Mouse (Mus musculus): ENCODE results near the gene Barhl1. TPM values are rescaled to one million over a fixed set of nuclear protein-coding genes. Genes with fewer than 3 reads are reported as not detected.

Barhl1 gene
- polyA plus RNA-seq, 1 experiment from 2014 or later, result 1.4 TPM

DNA sequence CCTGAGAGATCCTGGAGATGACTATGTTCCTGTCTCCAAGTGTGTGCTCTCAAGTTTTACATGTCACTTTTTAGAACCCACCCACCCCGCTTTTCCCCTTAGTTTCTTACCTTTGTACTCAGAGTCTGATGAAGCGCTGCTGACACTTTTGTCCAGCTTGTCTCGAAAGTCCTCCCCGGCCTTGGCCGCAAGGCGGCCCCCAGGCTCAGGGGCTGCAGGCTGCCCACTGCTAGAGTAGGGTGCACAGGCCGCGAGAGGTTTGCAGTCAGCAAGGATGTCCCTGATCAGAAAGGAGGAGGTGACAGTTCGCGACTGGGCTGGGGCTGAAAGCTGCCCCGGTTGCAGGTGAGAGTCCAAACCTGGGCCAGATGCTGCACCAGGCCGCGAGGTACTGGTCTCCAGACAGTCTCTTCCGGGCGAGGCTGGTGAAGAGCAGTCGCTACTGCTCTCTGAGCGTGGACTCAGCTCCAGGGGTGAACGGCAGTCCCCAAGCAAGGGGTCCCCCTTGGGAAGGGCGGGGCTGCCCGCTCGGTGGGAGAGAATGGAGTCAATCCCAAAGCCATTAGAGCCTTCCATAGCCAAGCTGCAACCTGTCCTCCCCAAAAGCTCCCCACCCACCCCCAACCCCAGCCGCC is 1.2 kb downstream of the Barhl1 start:
- Histone ChIP-seq H3K9ac (ENCODE audit: low read length) (no peak overlapping the region), H3K4me3 (ENCODE audit: low read depth, low read length) (no peak overlapping the region), H3K4me1 (ENCODE audit: control insufficient read depth, insufficient read depth, low read length) (no peaks in the 10 kb centered on the region; the same call in 1 of the 2 replicates), H3K27me3 (replicated peaks; ENCODE audit: control insufficient read depth, insufficient read depth, low read length) (peaks cover 97% of the 10 kb centered on the region), H3K4me2 (ENCODE audit: low read length) (no peak overlapping the region), H3K9me3 (replicated peaks; ENCODE audit: control insufficient read depth, low read length) (no peaks in the 10 kb centered on the region), H3K36me3 (ENCODE audit: control insufficient read depth, insufficient read depth, low read length) (no peaks in the 10 kb centered on the region), H3K27ac (ENCODE audit: low read depth, low read length) (no peak overlapping the region)
- 3% methylated on average over 22 of the region's 22 CpGs for WGBS
- ATAC-seq (no peak), DNase-seq (ENCODE audit: low spot score) (no peak)

DNA sequence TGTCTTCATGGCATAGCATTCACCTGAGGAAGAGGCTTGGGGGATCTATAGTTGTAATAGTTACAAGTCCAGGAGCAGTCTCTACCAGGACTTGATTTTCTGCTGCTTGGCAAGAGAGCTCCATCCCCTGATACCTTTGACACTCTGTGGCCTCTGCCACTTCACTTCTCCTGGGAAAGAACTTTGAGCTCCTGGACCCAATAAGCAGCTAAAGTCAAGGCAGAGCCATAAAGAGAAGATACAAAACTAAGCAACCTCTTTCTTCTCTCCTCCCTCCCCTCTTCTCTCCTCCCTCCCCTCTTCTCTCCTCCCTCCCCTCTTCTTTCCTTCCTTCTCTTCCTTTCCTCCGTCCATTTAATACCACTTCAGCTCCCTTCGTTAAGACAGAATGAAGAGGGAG is 2.3 kb downstream of the Barhl1 start:
- H3K27ac ChIP-seq (ENCODE audit: low read depth, low read length), result no peak overlapping the region
- H3K36me3 ChIP-seq (ENCODE audit: control insufficient read depth, insufficient read depth, low read length), result no peaks in the 10 kb centered on the region
- DNase-seq (ENCODE audit: low spot score) (no peak), ATAC-seq (no peak)
- 0% methylated on average over 2 of the region's 2 CpGs for WGBS
- no peaks in the 10 kb centered on the region for H3K9me3 ChIP-seq (replicated peaks; ENCODE audit: control insufficient read depth, low read length)
- no peak overlapping the region for H3K4me3 ChIP-seq (ENCODE audit: low read depth, low read length)
- no peak overlapping the region for H3K4me2 ChIP-seq (ENCODE audit: low read length)
- H3K27me3 ChIP-seq (replicated peaks; ENCODE audit: control insufficient read depth, insufficient read depth, low read length), result peaks cover 98% of the 10 kb centered on the region
- H3K4me1 ChIP-seq (ENCODE audit: control insufficient read depth, insufficient read depth, low read length), result no peaks in the 10 kb centered on the region; the same call in 1 of the 2 replicates
- H3K9ac ChIP-seq (ENCODE audit: low read length), result no peak overlapping the region

DNA sequence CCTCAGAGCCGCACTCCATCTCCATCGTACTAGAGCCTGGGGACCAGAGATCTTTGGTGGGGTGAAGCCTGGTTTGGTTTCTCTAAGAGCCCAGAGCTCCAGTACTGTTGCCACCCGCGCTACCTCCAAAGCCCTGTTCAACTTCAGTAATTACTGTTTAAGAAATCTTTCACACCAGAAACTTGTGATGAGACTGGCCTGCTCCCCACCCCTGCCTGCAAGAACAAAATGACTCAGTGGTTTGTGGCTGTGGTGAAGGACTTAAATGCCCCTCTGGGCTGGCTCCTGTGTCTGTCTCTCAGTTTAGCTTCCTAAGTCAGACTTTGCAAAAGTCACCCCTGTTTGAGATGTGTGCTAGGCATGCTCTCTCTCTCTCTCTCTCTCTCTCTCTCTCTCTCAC is 3.5 kb downstream of the Barhl1 start:
- Histone ChIP-seq H3K9ac (ENCODE audit: low read length) (no peak overlapping the region), H3K4me2 (ENCODE audit: low read length) (no peak overlapping the region), H3K4me1 (ENCODE audit: control insufficient read depth, insufficient read depth, low read length) (peaks cover 10% of the 10 kb centered on the region), H3K9me3 (replicated peaks; ENCODE audit: control insufficient read depth, low read length) (no peaks in the 10 kb centered on the region), H3K4me3 (ENCODE audit: low read depth, low read length) (no peak overlapping the region), H3K27ac (ENCODE audit: low read depth, low read length) (no peak overlapping the region), H3K36me3 (ENCODE audit: control insufficient read depth, insufficient read depth, low read length) (no peaks in the 10 kb centered on the region), H3K27me3 (replicated peaks; ENCODE audit: control insufficient read depth, insufficient read depth, low read length) (peaks cover 98% of the 10 kb centered on the region)
- no peak for DNase-seq (ENCODE audit: low spot score)
- ATAC-seq, result no peak
- WGBS, result 2% methylated on average over 4 of the region's 4 CpGs

DNA sequence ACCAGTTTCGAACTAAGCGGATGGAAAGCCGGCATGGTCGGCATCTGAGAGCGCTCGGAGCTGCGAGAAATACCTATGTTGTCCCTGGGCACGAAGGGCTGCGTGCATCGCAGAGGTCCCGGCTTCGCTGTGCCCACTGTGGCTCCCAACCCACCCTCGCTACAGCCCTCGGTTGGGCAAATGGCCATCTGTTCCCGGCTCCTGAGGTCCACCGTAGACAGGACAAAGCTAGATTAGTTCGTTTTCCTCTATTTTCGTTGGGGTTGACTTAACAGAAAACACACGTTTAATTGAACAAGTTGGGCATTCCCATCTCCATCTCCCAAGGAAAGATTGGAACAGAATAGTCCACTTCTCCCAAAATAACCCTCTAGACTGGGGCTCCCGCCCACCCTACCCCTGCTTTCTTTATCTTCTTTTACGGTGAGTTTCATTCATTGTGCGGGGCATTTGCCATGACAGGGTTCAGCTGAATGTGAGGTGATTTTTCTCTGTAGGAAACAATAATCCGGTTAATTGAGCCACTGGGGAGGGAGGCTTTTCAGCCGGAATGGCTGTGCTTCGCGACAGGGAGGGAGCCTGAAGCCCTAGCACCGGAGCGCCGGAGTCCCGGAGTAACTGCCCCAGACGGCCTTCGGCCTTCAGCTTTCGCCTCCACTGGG is 4.3 kb downstream of the Barhl1 start:
- Histone ChIP-seq H3K9me3 (replicated peaks; ENCODE audit: control insufficient read depth, low read length) (no peaks in the 10 kb centered on the region), H3K4me2 (ENCODE audit: low read length) (no peak overlapping the region), H3K4me1 (ENCODE audit: control insufficient read depth, insufficient read depth, low read length) (peaks cover 15% of the 10 kb centered on the region), H3K36me3 (ENCODE audit: control insufficient read depth, insufficient read depth, low read length) (no peaks in the 10 kb centered on the region), H3K9ac (ENCODE audit: low read length) (no peak overlapping the region), H3K27me3 (replicated peaks; ENCODE audit: control insufficient read depth, insufficient read depth, low read length) (peaks cover 92% of the 10 kb centered on the region), H3K4me3 (ENCODE audit: low read depth, low read length) (no peak overlapping the region), H3K27ac (ENCODE audit: low read depth, low read length) (no peak overlapping the region)
- under 1% methylated on average over 33 of the region's 33 CpGs for WGBS
- ATAC-seq (no peak), DNase-seq (ENCODE audit: low spot score) (no peak)

DNA sequence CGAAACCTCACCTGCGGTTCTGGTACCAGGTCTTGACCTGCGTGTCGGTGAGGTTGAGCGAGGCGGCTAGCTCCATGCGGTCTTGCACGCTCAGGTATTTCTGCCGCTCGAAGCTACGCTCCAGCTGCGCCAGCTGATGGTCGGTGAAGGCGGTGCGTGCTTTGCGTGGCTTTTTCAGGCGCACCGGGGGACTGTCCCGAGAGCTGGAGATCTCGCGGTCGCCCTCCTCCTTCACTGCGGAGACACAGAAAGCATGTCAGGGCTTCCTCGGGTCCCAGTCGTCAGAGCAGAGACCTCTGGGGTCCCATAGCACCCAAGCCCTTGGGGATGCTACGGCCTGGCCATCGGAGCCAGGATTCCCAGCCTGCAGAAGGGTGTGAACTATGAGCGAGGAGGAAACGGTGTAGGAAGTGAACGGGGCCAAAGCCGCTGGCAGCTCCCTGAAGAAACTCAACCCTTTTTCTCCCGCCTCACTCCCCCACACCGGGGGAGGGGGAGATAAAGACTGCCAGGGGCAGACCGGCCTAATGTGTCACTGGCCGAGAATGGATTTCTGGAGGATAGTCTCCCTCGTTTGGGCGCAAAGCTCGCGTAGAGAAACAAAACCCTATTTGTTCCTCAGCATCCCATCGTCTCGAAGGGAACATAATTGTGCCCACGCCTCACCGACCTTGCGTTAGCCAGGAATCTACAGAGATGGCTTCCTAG is 5.0 kb downstream of the Barhl1 start:
- WGBS, result under 1% methylated on average over 44 of the region's 44 CpGs
- no peak overlapping the region for H3K27ac ChIP-seq (ENCODE audit: low read depth, low read length)
- H3K9me3 ChIP-seq (replicated peaks; ENCODE audit: control insufficient read depth, low read length), result no peaks in the 10 kb centered on the region
- H3K4me3 ChIP-seq (ENCODE audit: low read depth, low read length), result no peak overlapping the region
- no peak overlapping the region for H3K9ac ChIP-seq (ENCODE audit: low read length)
- DNase-seq (ENCODE audit: low spot score) (no peak), ATAC-seq (no peak)
- no peaks in the 10 kb centered on the region for H3K36me3 ChIP-seq (ENCODE audit: control insufficient read depth, insufficient read depth, low read length)
- H3K4me1 ChIP-seq (ENCODE audit: control insufficient read depth, insufficient read depth, low read length), result peaks cover 21% of the 10 kb centered on the region
- H3K4me2 ChIP-seq (ENCODE audit: low read length), result no peak overlapping the region
- peaks cover 91% of the 10 kb centered on the region for H3K27me3 ChIP-seq (replicated peaks; ENCODE audit: control insufficient read depth, insufficient read depth, low read length)

DNA sequence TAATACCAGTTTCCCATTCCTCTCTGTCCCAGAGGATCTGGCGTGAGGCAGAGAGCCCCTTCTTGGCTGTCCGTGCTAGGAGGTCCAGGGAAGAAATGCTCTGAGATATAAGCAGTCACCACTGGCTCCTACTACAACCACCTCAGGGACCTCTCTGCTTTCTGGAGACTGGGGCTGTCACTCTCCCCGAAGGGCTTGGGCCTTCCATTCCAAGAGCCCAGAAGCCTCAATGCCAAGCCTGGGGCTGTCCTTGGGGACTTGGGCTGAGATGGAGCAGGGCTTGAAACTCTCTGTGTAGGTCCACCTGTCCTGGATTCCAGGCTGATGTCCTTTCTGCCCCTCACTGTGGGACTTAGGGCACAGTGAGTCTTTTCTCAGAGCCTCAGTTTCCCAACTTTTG is 5.6 kb downstream of the Barhl1 start:
- Histone ChIP-seq H3K27me3 (replicated peaks; ENCODE audit: control insufficient read depth, insufficient read depth, low read length) (peaks cover 92% of the 10 kb centered on the region), H3K4me1 (ENCODE audit: control insufficient read depth, insufficient read depth, low read length) (peaks cover 21% of the 10 kb centered on the region), H3K4me3 (ENCODE audit: low read depth, low read length) (no peak overlapping the region), H3K9me3 (replicated peaks; ENCODE audit: control insufficient read depth, low read length) (no peaks in the 10 kb centered on the region), H3K9ac (ENCODE audit: low read length) (no peak overlapping the region), H3K4me2 (ENCODE audit: low read length) (no peak overlapping the region), H3K36me3 (ENCODE audit: control insufficient read depth, insufficient read depth, low read length) (peaks cover 1% of the 10 kb centered on the region; the same call in 1 of the 2 replicates), H3K27ac (ENCODE audit: low read depth, low read length) (no peak overlapping the region)
- ATAC-seq, result no peak
- 1% methylated on average over 3 of the region's 3 CpGs for WGBS
- no peak for DNase-seq (ENCODE audit: low spot score)

DNA sequence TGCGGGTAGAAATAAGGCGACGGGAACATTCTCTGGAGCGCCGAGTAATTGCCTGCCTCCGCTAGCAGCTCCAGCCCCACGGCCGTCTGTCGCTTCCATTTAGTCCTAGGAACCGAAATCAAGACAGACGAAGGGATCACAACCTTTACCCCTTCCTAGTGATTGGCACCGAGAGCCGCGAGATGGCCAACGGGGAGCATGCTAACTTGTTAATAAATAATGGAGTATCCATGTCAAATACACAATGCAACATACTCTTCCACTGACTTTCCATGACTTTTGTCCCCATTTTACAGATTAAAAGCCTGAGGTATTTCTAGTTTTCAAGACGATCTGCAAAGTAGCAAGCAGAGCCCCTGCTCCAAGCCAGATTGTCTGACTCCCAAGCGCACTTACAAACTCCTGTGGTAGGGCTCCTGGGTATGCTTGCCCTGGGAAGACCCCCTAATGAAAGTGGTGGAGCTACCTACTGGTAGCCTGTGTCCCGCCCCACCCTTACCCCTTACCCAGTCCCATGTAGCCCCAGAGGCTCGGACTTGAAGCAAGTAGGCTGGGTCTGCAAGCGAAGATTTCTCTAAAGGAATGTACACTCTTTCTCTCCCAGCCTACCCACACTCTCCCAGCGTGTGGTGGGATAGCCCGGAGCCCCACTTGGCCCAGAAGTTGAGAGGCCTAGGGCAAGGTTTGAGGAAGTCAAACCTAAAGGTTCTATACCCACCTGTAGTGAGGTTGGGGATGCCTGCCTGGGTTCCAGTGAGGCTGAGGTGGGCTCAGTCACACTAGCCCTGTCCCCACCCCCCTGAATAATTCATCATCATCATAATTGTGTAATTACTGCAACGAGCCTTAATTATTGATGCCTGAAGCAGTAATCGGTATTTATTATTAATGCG is 6.4 kb downstream of the Barhl1 start:
- Histone ChIP-seq H3K36me3 (ENCODE audit: control insufficient read depth, insufficient read depth, low read length) (peaks cover 9% of the 10 kb centered on the region; the same call in 1 of the 2 replicates), H3K4me2 (ENCODE audit: low read length) (no peak overlapping the region), H3K9ac (ENCODE audit: low read length) (no peak overlapping the region), H3K4me1 (ENCODE audit: control insufficient read depth, insufficient read depth, low read length) (peaks cover 21% of the 10 kb centered on the region), H3K27ac (ENCODE audit: low read depth, low read length) (no peak overlapping the region), H3K27me3 (replicated peaks; ENCODE audit: control insufficient read depth, insufficient read depth, low read length) (peaks cover 91% of the 10 kb centered on the region), H3K9me3 (replicated peaks; ENCODE audit: control insufficient read depth, low read length) (no peaks in the 10 kb centered on the region), H3K4me3 (ENCODE audit: low read depth, low read length) (no peak overlapping the region)
- DNase-seq (ENCODE audit: low spot score) (no peak), ATAC-seq (no peak)
- 3% methylated on average over 25 of the region's 25 CpGs for WGBS

DNA sequence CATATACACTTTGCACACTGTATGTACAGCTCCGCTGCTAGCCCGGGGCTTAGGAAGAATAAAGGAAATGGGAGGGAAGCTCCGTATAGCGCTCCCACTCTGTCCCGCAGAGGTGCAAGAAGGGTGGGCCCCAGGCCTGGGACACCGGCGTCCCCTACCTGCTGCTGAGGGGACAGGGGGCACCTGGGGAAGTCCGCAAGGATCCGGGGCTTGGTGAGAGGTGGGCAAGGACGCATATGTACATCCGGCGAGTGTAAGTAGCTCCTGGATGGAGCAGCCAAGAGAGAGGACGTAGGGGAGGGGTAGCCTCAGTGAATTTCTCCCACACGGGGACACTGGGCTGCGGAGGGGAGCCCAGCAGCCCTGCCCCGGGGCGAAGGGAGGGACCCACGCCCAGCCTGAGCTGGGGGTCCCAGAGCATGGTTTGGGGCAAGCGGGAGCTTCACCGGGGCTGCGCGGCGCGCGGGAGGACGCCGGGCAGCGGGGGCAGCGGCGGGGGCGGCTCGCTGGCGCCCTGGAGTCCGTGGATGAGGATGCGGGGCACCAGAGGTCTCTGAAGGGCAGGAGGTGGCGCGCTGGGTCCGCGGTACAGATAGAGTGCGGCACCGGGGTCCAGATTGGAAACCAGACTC is 7.2 kb downstream of the Barhl1 start:
- H3K4me3 ChIP-seq (ENCODE audit: low read depth, low read length), result no peak overlapping the region
- peaks cover 21% of the 10 kb centered on the region for H3K4me1 ChIP-seq (ENCODE audit: control insufficient read depth, insufficient read depth, low read length)
- H3K36me3 ChIP-seq (ENCODE audit: control insufficient read depth, insufficient read depth, low read length), result peaks cover 12% of the 10 kb centered on the region
- H3K27ac ChIP-seq (ENCODE audit: low read depth, low read length), result no peak overlapping the region
- WGBS, result under 1% methylated on average over 41 of the region's 41 CpGs
- no peak overlapping the region for H3K9ac ChIP-seq (ENCODE audit: low read length)
- peaks cover 90% of the 10 kb centered on the region for H3K27me3 ChIP-seq (replicated peaks; ENCODE audit: control insufficient read depth, insufficient read depth, low read length)
- ATAC-seq (no peak), DNase-seq (ENCODE audit: low spot score) (no peak)
- H3K4me2 ChIP-seq (ENCODE audit: low read length), result no peak overlapping the region
- H3K9me3 ChIP-seq (replicated peaks; ENCODE audit: control insufficient read depth, low read length), result no peaks in the 10 kb centered on the region

All from forebrain, embryonic 14.5 days (tissue).